Mouse (Mus musculus) heart, embryonic 16.5 days (tissue): ENCODE data around the gene Nop2. TPM values are rescaled to one million over a fixed set of nuclear protein-coding genes. Genes with fewer than 3 reads are reported as not detected.
"Not testable (repeated sequence)": the region's sequence is repeated elsewhere in the genome, so short reads cannot be mapped to it uniquely, and the experiment has no call there.

Source experiments
- ATAC-seq: fragments of 200-750 bp; cut with Nextera tagmentation; replicated peaks from 2 replicates; pipeline ENCODE4 v1.8.0; 2017; ENCODE audit warnings: moderate number of reproducible peaks; ENCODE audit not compliant: insufficient read depth, low FRiP score; ENCODE audit errors: extremely low read depth
- H3K27ac ChIP-seq: fragments of 300-500 bp; sonication (generic); 2 replicates; pipeline ENCODE4 v1.5.1; 2014; ENCODE audit warnings: mild to moderate bottlenecking, low read length, control low read depth, moderate library complexity
- H3K27me3 ChIP-seq: fragments of 300-500 bp; sonication (generic); 2 replicates; pipeline ENCODE4 v1.6.1; 2014; ENCODE audit warnings: low read length, mixed read lengths; ENCODE audit not compliant: control insufficient read depth, insufficient read depth
- H3K36me3 ChIP-seq: fragments of 300-500 bp; sonication (generic); 2 replicates; pipeline ENCODE4 v1.6.1; 2014; ENCODE audit not compliant: control insufficient read depth, insufficient read depth
- H3K4me1 ChIP-seq: fragments of 300-500 bp; sonication (generic); 2 replicates; pipeline ENCODE4 v1.6.1; 2014; ENCODE audit warnings: low read length, mixed read lengths; ENCODE audit not compliant: control insufficient read depth, insufficient read depth
- H3K4me2 ChIP-seq: fragments of 300-500 bp; sonication (generic); 2 replicates; pipeline ENCODE4 v1.6.1; 2014; ENCODE audit warnings: low read depth, mild to moderate bottlenecking, control low read depth, low read length
- H3K4me3 ChIP-seq: fragments of 300-500 bp; sonication (generic); 2 replicates; pipeline ENCODE4 v1.5.1; 2014; ENCODE audit warnings: mild to moderate bottlenecking, control low read depth, low read length
- H3K9ac ChIP-seq: fragments of 300-500 bp; sonication (generic); 2 replicates; pipeline ENCODE4 v1.6.1; 2014; ENCODE audit warnings: low read length, control low read depth
- H3K9me3 ChIP-seq: fragments of 300-500 bp; sonication (generic); replicated peaks from 2 replicates; pipeline ENCODE4 v1.6.1; 2016; ENCODE audit warnings: low read length; ENCODE audit not compliant: control insufficient read depth
- WGBS: fragments of 180-500 bp; shearing (Covaris S2); extraction: QIAGEN DNeasy Blood & Tissue Kit; methylation state at CpG from one replicate; pipeline ENCODE4 v1.1.7; 2014; 5-methylcytosine and 5-hydroxymethylcytosine counted together
- polyA plus RNA-seq: library from polyadenylated mRNA; unstranded; fragments of >200 nt; fragmentation: Nextera tagmentation; extraction: Ambion mirVana; gene quantifications from 2 replicates; pipeline ENCODE4 v1.2.1, GENCODE M21; 2015

Nop2 gene
- polyA plus RNA-seq, 1 experiment from 2014 or later: 45.8 TPM

DNA sequence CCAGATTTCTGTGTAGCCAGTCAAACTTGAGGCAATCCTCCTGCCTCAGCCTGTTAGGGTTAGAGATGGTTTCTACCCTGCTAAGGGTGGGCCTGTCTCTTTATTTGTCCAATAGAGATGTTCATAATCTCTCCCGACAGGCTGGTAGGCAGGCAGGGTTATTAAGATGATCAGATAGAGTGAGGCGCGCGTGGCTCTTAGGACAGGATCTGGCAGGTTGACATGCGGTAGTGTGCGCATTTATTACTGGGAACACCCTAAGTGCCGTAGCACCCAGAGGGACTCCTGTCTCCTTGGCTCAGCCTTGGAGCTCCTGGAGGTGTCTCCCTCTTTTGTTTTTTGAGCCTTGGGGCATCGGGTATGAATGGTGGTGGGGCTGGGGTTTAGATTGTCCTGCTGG, 23.6 kb downstream of the Nop2 start:
- WGBS: 91% methylated on average over 8 of the region's 8 CpGs
- no peak overlapping the region for H3K27ac ChIP-seq
- H3K4me2 ChIP-seq: no peak overlapping the region
- H3K36me3 ChIP-seq: peaks cover 21% of the 10 kb centered on the region
- no peaks in the 10 kb centered on the region for H3K4me1 ChIP-seq
- no peaks in the 10 kb centered on the region for H3K27me3 ChIP-seq
- no peaks in the 10 kb centered on the region for H3K9me3 ChIP-seq
- no peak overlapping the region for H3K4me3 ChIP-seq
- H3K9ac ChIP-seq: no peak overlapping the region
- ATAC-seq: no peak

DNA sequence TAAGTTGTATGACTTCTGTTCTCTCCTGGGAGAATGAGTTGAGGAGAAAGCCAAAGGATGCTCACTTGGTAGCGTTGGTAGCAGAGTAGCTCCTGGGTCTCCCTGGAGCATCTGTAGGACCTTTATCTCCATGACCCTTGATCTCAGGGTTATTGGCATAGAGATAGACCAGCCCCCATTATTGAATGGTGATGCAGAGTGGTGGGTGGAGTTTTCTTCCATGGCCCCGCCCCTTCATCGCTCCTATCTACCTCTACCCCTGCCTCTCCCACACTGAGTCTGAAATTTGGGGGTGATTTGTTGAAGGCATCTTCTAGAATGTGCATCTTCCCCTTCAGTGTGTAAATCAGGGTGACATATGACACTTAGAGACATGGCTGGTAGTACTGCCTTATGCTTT, 24.8 kb downstream of the Nop2 start:
- 80% methylated on average over 3 of the region's 3 CpGs for WGBS
- H3K9me3 ChIP-seq: no peaks in the 10 kb centered on the region
- no peak for ATAC-seq
- H3K9ac ChIP-seq: no peak overlapping the region
- peaks cover 24% of the 10 kb centered on the region for H3K36me3 ChIP-seq
- no peak overlapping the region for H3K4me2 ChIP-seq
- H3K27me3 ChIP-seq: no peaks in the 10 kb centered on the region
- H3K4me3 ChIP-seq: no peak overlapping the region
- peaks cover 8% of the 10 kb centered on the region; the same call in 1 of the 2 replicates for H3K4me1 ChIP-seq
- no peak overlapping the region for H3K27ac ChIP-seq

GRCm38 (mm10) chr6:125156903-125157614, 25.4 kb downstream of the Nop2 start:
- no peak for ATAC-seq
- H3K9ac ChIP-seq: no peak overlapping the region
- H3K9me3 ChIP-seq: no peaks in the 10 kb centered on the region
- no peak overlapping the region for H3K4me2 ChIP-seq
- 69% methylated on average over 7 of the region's 7 CpGs for WGBS
- no peak overlapping the region for H3K4me3 ChIP-seq
- H3K27ac ChIP-seq: no peak overlapping the region
- no peaks in the 10 kb centered on the region for H3K27me3 ChIP-seq
- H3K4me1 ChIP-seq: peaks cover 10% of the 10 kb centered on the region; the same call in 1 of the 2 replicates
- H3K36me3 ChIP-seq: peaks cover 24% of the 10 kb centered on the region

GRCm38 (mm10) chr6:125158944-125159492, 27.3 kb downstream of the Nop2 start:
- H3K27me3 ChIP-seq: no peaks in the 10 kb centered on the region
- no peak overlapping the region for H3K4me2 ChIP-seq
- H3K27ac ChIP-seq: no peak overlapping the region
- 83% methylated on average over 15 of the region's 15 CpGs for WGBS
- H3K9ac ChIP-seq: no peak overlapping the region
- H3K36me3 ChIP-seq: peaks cover 31% of the 10 kb centered on the region
- H3K9me3 ChIP-seq: no peaks in the 10 kb centered on the region
- ATAC-seq: no peak
- no peak overlapping the region for H3K4me3 ChIP-seq
- peaks cover 17% of the 10 kb centered on the region for H3K4me1 ChIP-seq

GRCm38 (mm10) chr6:125159773-125160557, 28.3 kb downstream of the Nop2 start:
- H3K9me3 ChIP-seq: no peaks in the 10 kb centered on the region
- H3K27ac ChIP-seq: peak overlapping the region; percentile 85
- H3K4me2 ChIP-seq: no peak overlapping the region
- no peak for ATAC-seq
- H3K4me3 ChIP-seq: no peak overlapping the region
- 77% methylated on average over 7 of the region's 7 CpGs for WGBS
- H3K36me3 ChIP-seq: peaks cover 31% of the 10 kb centered on the region
- H3K4me1 ChIP-seq: peaks cover 17% of the 10 kb centered on the region
- H3K27me3 ChIP-seq: no peaks in the 10 kb centered on the region
- H3K9ac ChIP-seq: peak overlapping the region; percentile 60

DNA sequence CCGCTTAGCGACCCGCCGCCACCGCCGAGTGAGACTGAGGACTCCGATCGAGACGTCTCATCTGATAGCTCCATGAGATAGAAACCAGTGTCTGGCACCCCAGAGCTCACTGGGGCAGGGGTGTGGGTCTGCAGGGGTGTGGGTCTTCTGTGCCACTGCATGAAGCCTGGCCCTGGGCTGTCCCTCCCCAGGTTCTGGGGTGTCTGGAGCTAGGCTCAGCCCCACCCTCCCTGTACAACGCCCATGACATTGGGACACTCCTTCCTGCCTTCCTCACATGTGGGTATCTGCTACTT, 28.8 kb downstream of the Nop2 start:
- Histone ChIP-seq H3K9ac (peak overlapping the region; percentile 60), H3K36me3 (peaks cover 31% of the 10 kb centered on the region), H3K4me1 (peaks cover 17% of the 10 kb centered on the region), H3K27me3 (no peaks in the 10 kb centered on the region), H3K4me3 (no peak overlapping the region), H3K9me3 (no peaks in the 10 kb centered on the region), H3K27ac (peak overlapping the region; percentile 85), H3K4me2 (no peak overlapping the region)
- WGBS: 42% methylated on average over 10 of the region's 10 CpGs
- ATAC-seq: no peak

- H3K9me3 ChIP-seq: no peaks in the 10 kb centered on the region
- peak overlapping the region; percentile 90 for H3K4me3 ChIP-seq
- H3K36me3 ChIP-seq: peaks cover 31% of the 10 kb centered on the region
- no peaks in the 10 kb centered on the region for H3K27me3 ChIP-seq
- H3K9ac ChIP-seq: peak overlapping the region; percentile 60
- H3K4me1 ChIP-seq: peaks cover 17% of the 10 kb centered on the region
- 0 out of 2 replicates have a peak, but pooled peaks have one; percentile 4 for ATAC-seq
- peak overlapping the region; percentile 85 for H3K27ac ChIP-seq
- H3K4me2 ChIP-seq: peak overlapping the region; percentile 76
- WGBS: 17% methylated on average over 22 of the region's 22 CpGs
Observed at GRCm38 (mm10) chr6:125160854-125161760, 29.4 kb downstream of the Nop2 start.

DNA sequence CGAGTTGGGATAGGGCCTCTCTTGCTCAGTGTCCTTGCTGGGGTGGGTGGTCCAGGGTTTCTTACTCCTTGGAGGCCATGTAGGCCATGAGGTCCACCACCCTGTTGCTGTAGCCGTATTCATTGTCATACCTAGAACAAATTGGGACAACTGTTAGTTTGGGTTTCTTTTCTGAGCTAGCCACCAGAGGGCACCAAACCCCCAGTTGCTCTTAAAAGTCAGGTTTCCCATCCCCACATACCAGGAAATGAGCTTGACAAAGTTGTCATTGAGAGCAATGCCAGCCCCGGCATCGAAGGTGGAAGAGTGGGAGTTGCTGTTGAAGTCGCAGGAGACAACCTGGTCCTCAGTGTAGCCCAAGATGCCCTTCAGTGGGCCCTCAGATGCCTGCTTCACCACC, 30.3 kb downstream of the Nop2 start:
- Histone ChIP-seq H3K4me2 (peak overlapping the region; percentile 76), H3K4me3 (peak overlapping the region; percentile 90), H3K27ac (peak overlapping the region; percentile 85), H3K4me1 (peaks cover 22% of the 10 kb centered on the region), H3K36me3 (peaks cover 31% of the 10 kb centered on the region)
- H3K27me3 ChIP-seq, ATAC-seq, H3K9me3 ChIP-seq, H3K9ac ChIP-seq: not testable (repeated sequence)
- 17% methylated on average over 3 of the region's 5 CpGs for WGBS
